Mouse (Mus musculus): ENCODE measurements around the gene Senp3.
"Not testable (repeated sequence)": the region's sequence is repeated elsewhere in the genome, so short reads cannot be mapped to it uniquely, and the experiment has no call there.

The Senp3 gene

DNA sequence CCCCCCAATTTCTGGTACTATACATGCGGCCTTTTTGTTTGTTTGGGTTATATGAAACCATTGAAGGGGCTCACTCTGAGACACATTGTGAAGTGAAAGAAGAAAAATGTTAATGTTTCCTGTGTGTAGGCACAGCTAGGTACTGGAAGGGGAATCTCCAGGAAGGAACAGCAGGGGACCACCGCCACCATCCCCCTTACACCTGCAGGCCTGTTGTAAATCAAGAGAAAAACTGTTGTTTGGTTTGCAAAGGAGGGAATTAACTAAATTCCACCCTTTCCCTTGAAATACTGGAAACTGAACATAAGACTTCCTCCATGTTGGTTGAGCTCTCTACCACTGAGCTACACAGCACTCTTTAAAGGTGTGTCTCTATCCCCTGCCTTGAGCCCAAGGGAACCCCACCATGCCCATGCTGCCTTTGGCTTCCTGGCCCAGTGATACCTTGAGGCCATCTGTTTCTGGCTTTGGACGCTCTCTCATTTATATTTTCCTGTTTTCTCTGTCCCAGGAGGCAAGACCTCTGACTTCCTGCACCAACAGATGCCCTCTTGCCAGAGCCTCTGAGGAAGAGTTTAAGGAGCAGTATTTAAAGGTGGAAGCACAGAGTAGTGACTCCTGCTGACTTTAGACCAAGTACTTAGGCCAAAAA is 26.9 kb upstream of the Senp3 start:
- no peaks in the 10 kb centered on the region for H3K36me3 ChIP-seq (ENCODE audit: insufficient read depth, low read length)

DNA sequence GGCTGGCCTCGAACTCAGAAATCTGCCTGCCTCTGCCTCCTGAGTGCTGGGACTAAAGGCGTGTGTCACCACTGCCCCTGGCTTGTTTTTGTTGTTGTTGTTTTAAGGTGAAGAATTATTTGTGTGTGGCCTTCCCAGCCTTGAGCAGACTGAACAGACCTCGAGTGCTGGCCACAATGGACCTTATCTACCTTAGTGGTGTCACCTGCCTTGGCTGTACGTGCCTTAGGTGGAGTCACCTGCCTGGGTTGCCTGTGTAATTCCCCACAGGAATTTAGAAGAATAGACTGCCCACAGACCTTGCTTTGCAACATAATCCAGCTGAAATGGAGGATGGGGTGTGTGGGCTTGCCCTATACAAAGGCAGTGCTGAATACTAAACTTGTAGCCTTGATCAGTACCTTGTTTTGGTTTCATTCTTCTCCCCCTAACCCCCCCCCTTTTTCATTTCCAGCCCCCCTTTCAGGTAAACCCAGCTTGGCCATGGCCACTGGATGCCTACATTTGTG is 26.0 kb upstream of the Senp3 start:
- Histone ChIP-seq H3K27me3 (ENCODE audit: insufficient read depth, low read length) (no peaks in the 10 kb centered on the region), H3K4me3 (replicated peaks; ENCODE audit: low read length) (peak overlapping the region; percentile 14; the same call in 1 of the 2 replicates), H3K4me1 (replicated peaks; ENCODE audit: low read depth, low read length) (peaks cover 72% of the 10 kb centered on the region), H3K9me3 (ENCODE audit: low read length) (no peaks in the 10 kb centered on the region), H3K36me3 (ENCODE audit: insufficient read depth, low read length) (no peaks in the 10 kb centered on the region)
- no peak for TF ChIP-seq POU5F1 (IDR thresholded peaks at IDR 0.05; ENCODE audit: borderline replicate concordance, low read length)
- TF ChIP-seq CTCF (conservative IDR thresholded peaks at IDR 0.05; ENCODE audit: low read length), result no peak
- TF ChIP-seq NANOG (IDR thresholded peaks at IDR 0.05; ENCODE audit: borderline replicate concordance, low read length), result no peak

More for the DNA sequence above, 26.9 kb upstream of the Senp3 start:
- peak overlapping the region; percentile 14; the same call in 1 of the 2 replicates for H3K4me3 ChIP-seq (replicated peaks; ENCODE audit: low read length)
- TF ChIP-seq CTCF (conservative IDR thresholded peaks at IDR 0.05; ENCODE audit: low read length) (no peak), NANOG (IDR thresholded peaks at IDR 0.05; ENCODE audit: borderline replicate concordance, low read length) (no peak), POU5F1 (IDR thresholded peaks at IDR 0.05; ENCODE audit: borderline replicate concordance, low read length) (no peak)
- peaks cover 75% of the 10 kb centered on the region for H3K4me1 ChIP-seq (replicated peaks; ENCODE audit: low read depth, low read length)
- no peaks in the 10 kb centered on the region for H3K9me3 ChIP-seq (ENCODE audit: low read length)
- no peaks in the 10 kb centered on the region for H3K27me3 ChIP-seq (ENCODE audit: insufficient read depth, low read length)

DNA sequence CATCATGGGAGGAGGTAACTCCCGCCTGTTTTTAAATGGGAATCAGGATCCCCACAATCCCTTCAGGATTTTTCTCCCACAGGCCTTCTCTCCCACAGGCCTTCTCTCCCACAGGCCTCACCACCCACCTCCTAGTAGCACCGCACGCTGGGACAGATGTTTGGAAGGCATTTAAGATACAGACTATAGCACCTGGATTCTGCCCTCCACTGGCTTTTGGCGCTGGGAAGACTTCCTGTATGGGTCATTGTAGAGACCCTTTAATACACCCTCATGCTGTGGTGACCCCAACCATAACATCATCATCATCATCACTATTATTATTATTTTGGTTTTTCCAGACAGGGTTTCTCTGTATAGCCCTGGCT is 25.6 kb upstream of the Senp3 start:
- TF ChIP-seq POU5F1 (IDR thresholded peaks at IDR 0.05; ENCODE audit: borderline replicate concordance, low read length) (no peak), NANOG (IDR thresholded peaks at IDR 0.05; ENCODE audit: borderline replicate concordance, low read length) (no peak), CTCF (conservative IDR thresholded peaks at IDR 0.05; ENCODE audit: low read length) (no peak)
- no peaks in the 10 kb centered on the region for H3K36me3 ChIP-seq (ENCODE audit: insufficient read depth, low read length)
- H3K9me3 ChIP-seq (ENCODE audit: low read length), result no peaks in the 10 kb centered on the region
- peak overlapping the region; percentile 67 for H3K4me3 ChIP-seq (replicated peaks; ENCODE audit: low read length)
- H3K27me3 ChIP-seq (ENCODE audit: insufficient read depth, low read length), result no peaks in the 10 kb centered on the region
- peaks cover 76% of the 10 kb centered on the region for H3K4me1 ChIP-seq (replicated peaks; ENCODE audit: low read depth, low read length)

DNA sequence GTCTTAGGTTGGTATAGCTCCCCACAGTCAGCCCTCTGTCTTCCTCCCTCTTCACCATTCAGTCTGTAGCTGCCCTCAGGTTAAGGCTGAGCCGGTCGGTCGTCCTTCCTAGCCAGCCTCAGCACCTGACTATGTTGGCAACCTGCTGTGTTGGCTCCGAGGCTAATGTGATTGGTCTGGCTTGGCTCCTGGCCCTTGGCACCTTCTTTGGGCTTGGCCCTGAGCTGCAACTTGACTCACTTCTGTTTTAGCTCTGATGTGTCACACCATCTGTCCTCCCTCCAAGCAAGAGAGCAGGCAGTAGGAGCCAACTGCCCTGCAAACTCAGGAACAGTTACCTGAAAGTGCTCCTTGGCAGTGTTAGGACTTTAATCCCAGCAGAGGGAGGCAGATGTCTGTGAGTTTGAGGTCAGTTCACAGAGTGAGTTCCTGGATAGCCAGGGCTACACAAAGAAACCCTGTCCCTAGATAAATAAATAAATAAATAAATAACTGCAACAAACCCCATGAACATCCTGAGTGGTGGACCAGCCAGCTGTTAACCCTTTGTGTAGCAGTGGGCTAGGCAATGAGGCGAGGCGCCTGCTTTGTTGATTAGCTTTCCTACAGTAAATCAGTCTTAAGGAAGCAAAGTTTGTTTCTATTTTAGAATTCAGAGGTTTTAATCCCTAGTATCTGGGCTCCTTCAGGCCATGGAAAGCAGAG is 25.0 kb upstream of the Senp3 start:
- TF ChIP-seq POU5F1 (IDR thresholded peaks at IDR 0.05; ENCODE audit: borderline replicate concordance, low read length), result no peak
- TF ChIP-seq CTCF (conservative IDR thresholded peaks at IDR 0.05; ENCODE audit: low read length), result no peak
- TF ChIP-seq NANOG (IDR thresholded peaks at IDR 0.05; ENCODE audit: borderline replicate concordance, low read length), result no peak
- Histone ChIP-seq H3K36me3 (ENCODE audit: insufficient read depth, low read length) (no peaks in the 10 kb centered on the region), H3K4me3 (replicated peaks; ENCODE audit: low read length) (peak overlapping the region; percentile 67), H3K4me1 (replicated peaks; ENCODE audit: low read depth, low read length) (peaks cover 80% of the 10 kb centered on the region), H3K9me3 (ENCODE audit: low read length) (no peaks in the 10 kb centered on the region), H3K27me3 (ENCODE audit: insufficient read depth, low read length) (no peaks in the 10 kb centered on the region)

DNA sequence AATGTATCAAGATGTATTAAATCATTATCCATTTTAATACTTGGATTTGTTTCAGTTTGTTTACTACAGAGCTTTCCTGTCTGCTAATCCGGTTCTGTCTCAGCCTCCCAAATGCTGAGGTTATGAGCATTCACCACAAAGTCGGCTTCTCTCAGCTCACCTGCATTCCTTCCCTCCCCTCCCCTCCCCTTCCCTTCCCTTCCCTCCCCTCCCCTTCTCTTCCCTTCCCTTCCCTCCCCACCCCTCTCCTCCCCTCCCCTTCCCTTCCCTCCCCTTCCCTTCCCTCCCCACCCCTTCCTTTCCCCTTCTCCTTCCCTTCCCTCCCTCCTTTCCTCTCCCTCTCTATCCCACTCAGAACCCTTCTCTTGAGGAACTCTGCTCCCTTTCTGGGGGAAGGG is 22.7 kb upstream of the Senp3 start:
- Histone ChIP-seq H3K4me3 (replicated peaks; ENCODE audit: low read length) (peak overlapping the region; percentile 48), H3K4me1 (replicated peaks; ENCODE audit: low read depth, low read length) (peaks cover 80% of the 10 kb centered on the region), H3K9me3 (ENCODE audit: low read length) (no peaks in the 10 kb centered on the region), H3K36me3 (ENCODE audit: insufficient read depth, low read length) (no peaks in the 10 kb centered on the region), H3K27me3 (ENCODE audit: insufficient read depth, low read length) (no peaks in the 10 kb centered on the region)
- TF ChIP-seq NANOG (IDR thresholded peaks at IDR 0.05; ENCODE audit: borderline replicate concordance, low read length), result no peak
- no peak for TF ChIP-seq POU5F1 (IDR thresholded peaks at IDR 0.05; ENCODE audit: borderline replicate concordance, low read length)
- no peak for TF ChIP-seq CTCF (conservative IDR thresholded peaks at IDR 0.05; ENCODE audit: low read length)

DNA sequence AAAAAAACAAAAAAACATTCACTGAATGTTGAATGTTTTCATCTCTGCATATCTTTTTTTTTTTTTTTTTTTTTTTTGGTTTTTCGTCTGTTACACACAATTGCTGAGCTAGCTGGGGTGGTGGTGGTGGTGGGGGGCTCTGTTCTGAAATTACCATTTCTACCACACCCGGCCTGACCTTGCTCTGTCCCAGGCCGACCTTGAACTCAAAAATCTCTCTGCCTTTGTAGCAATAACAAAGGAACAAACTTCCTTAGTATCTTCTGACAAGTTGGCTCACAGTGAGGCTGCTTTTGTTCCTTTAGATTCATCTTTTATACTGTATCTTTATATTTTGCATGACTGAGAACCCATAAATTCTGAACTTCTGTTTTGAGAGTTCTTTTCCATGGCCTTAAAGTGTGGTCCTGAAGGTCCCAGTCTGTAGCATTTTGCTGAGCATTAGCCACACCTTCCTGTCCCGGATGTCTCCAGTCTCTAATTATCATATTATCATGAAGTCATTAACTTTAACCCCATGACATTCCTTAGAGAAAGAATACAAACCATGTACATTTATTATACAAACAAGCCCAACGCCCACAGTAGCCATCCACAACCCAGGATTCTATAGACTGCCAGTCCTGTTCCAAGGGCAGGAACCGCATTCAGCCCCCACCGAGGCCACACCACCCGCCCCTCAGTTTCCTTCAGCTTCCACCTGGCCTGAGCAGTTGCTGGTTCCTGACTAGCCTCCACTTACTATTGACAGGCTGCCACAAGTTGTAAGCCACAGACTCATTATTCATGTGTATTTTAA is 22.1 kb upstream of the Senp3 start:
- Histone ChIP-seq H3K4me3 (replicated peaks; ENCODE audit: low read length) (peak overlapping the region; percentile 24), H3K9me3 (ENCODE audit: low read length) (no peaks in the 10 kb centered on the region), H3K4me1 (replicated peaks; ENCODE audit: low read depth, low read length) (peaks cover 79% of the 10 kb centered on the region), H3K27me3 (ENCODE audit: insufficient read depth, low read length) (no peaks in the 10 kb centered on the region), H3K36me3 (ENCODE audit: insufficient read depth, low read length) (no peaks in the 10 kb centered on the region)
- TF ChIP-seq POU5F1 (IDR thresholded peaks at IDR 0.05; ENCODE audit: borderline replicate concordance, low read length) (no peak), CTCF (conservative IDR thresholded peaks at IDR 0.05; ENCODE audit: low read length) (no peak), NANOG (IDR thresholded peaks at IDR 0.05; ENCODE audit: borderline replicate concordance, low read length) (peak; percentile 90)

DNA sequence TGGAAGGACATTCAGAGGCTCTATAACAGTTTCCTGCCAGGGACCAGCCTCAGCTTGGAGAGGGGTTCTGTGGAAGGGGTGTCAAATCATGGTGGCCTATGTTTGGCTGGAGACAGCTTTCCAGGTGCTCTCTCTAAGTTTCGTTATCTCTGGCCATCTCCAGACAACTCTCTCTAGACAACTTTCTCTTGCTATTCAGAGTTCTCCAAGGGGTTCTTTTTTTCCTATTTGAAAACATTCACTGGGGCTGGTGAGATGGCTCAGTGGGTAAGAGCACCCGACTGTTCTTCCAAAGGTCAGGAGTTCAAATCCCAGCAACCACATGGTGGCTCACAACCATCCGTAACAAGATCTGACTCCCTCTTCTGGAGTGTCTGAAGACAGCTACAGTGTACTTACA is 21.5 kb upstream of the Senp3 start:
- H3K27me3 ChIP-seq (ENCODE audit: insufficient read depth, low read length); H3K9me3 ChIP-seq (ENCODE audit: low read length); H3K36me3 ChIP-seq (ENCODE audit: insufficient read depth, low read length); H3K4me3 ChIP-seq (replicated peaks; ENCODE audit: low read length): not testable (repeated sequence)
- peaks cover 77% of the 10 kb centered on the region for H3K4me1 ChIP-seq (replicated peaks; ENCODE audit: low read depth, low read length)

DNA sequence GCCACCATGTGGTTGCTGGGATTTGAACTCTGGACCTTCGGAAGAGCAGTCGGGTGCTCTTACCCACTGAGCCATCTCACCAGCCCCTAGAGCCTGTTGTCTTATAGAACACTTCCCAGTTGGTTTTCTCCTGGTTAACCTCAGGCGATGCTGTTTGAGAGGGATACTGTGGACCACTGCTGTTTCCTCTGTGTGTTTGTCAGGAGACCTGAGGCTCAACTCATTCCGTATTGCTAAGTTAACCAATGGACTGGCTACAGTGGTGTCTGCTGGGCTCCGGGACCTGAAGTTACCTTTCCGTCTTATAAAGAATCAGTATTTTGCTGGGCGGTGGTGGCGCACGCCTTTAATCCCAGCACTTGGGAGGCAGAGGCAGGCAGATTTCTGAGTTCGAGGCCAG is 21.0 kb upstream of the Senp3 start:
- H3K9me3 ChIP-seq (ENCODE audit: low read length); H3K36me3 ChIP-seq (ENCODE audit: insufficient read depth, low read length); H3K27me3 ChIP-seq (ENCODE audit: insufficient read depth, low read length); H3K4me3 ChIP-seq (replicated peaks; ENCODE audit: low read length): not testable (repeated sequence)
- peaks cover 75% of the 10 kb centered on the region for H3K4me1 ChIP-seq (replicated peaks; ENCODE audit: low read depth, low read length)
